Mouse (Mus musculus) midbrain, embryonic 10.5 days (tissue): ENCODE results near the gene Osgin1. TPM values are rescaled to one million over a fixed set of nuclear protein-coding genes. Genes with fewer than 3 reads are reported as not detected.

Source experiments
- polyA plus RNA-seq: library from polyadenylated mRNA; unstranded; fragments of >200 nt; fragmentation: Nextera tagmentation; extraction: Ambion mirVana; gene quantifications from 2 replicates; pipeline ENCODE4 v1.2.1, GENCODE M21; 2016

The Osgin1 gene
- polyA plus RNA-seq, 1 experiment from 2014 or later: 0.23 TPM

Other genes with a start within 250 kb of the Osgin1 start
- gene Hsbp1, start 89.6 kb upstream of the Osgin1 start, polyA plus RNA-seq: 267 and 315 TPM in 2 replicates
- gene Mlycd, start 39.2 kb upstream of the Osgin1 start, polyA plus RNA-seq: 10.9 and 11.4 TPM in 2 replicates
- gene Necab2, start 12.6 kb downstream of the Osgin1 start, polyA plus RNA-seq: 16.3 and 17.0 TPM in 2 replicates
- 0.15 and 1.1 TPM in 2 replicates for gene Slc38a8, start 67.6 kb downstream of the Osgin1 start, polyA plus RNA-seq
- 111 and 112 TPM in 2 replicates for gene Mbtps1, start 124.6 kb downstream of the Osgin1 start, polyA plus RNA-seq
- 73.0 and 88.9 TPM in 2 replicates for gene Hsdl1, start 141.1 kb downstream of the Osgin1 start, polyA plus RNA-seq
- gene Dnaaf1, start 141.1 kb downstream of the Osgin1 start, polyA plus RNA-seq: 0.19 and 0.30 TPM in 2 replicates
- gene Taf1c, start 171.1 kb downstream of the Osgin1 start, polyA plus RNA-seq: 15.3 and 16.7 TPM in 2 replicates
- 0.28 TPM in 1 of 2 replicates, not detected in the other for gene Adad2, start 178.6 kb downstream of the Osgin1 start, polyA plus RNA-seq
- 0.19 and 0.52 TPM in 2 replicates for gene Kcng4, start 201.6 kb downstream of the Osgin1 start, polyA plus RNA-seq
- gene Wfdc1, start 232.2 kb downstream of the Osgin1 start, polyA plus RNA-seq: 20.5 and 32.9 TPM in 2 replicates